21 mouse cellular contexts compared by ENCODE assay signal in genomic region chr8:57592604-57593003, GRCm38 (mm10).
DNase-seq lines count a peak whose midpoint lies in the region; ATAC-seq and TF ChIP-seq lines count a peak whose summit lies in the region.
"Had no signal": no experiment of that assay in that cellular context is flagged by ENCODE, and none has a peak within 500 bp of the region (broad histone marks: within the 10 kb centered on the region; RNA-seq: fewer than 3 reads in every experiment).

No protein-coding gene starts in this region.

- no peak for TF ChIP-seq CTCF in E14TG2a.4 (conservative IDR thresholded peaks at IDR 0.05; ENCODE audit: low read length)
- TF ChIP-seq CTCF in small intestine, adult 2 months (IDR thresholded peaks at IDR 0.05; ENCODE audit: extremely low read depth, insufficient read length, insufficient replicate concordance, low read depth, low read length) = no peak

- peak overlapping the region; percentile 51; the same call in 1 of the 2 replicates for H3K27ac ChIP-seq in small intestine, adult 2 months (ENCODE audit: insufficient read depth, low read depth, low read length)
- H3K27ac ChIP-seq: forebrain, embryonic 13.5 days; hindbrain, embryonic 14.5 days; neural tube, embryonic 13.5 days had no signal

- peak; percentile 39 for DNase-seq in thymus, postnatal 0 days (ENCODE audit: low spot score)
- no peak for DNase-seq in thymus, adult 18-20 months
- peak; percentile 26 for DNase-seq in induced T-regulatory cell, adult 2 months (ENCODE audit: low read depth)
- DNase-seq in urinary bladder, postnatal 4 days (ENCODE audit: low spot score in 2 of 2) = no peak
- DNase-seq: adrenal gland, postnatal 25 days; cerebellum, postnatal 14 days; gastrocnemius, postnatal 25 days; heart, postnatal 14 days; kidney, adult 18-20 months; kidney, postnatal 25 days; layer of hippocampus, adult 9-11 months; lung, embryonic 14.5 days; right cerebral cortex, postnatal 25 days had no signal

- H3K36me3 ChIP-seq in E14TG2a.4 (ENCODE audit: insufficient read depth, low read length) = no peaks in the 10 kb centered on the region
- no peaks in the 10 kb centered on the region for H3K36me3 ChIP-seq in small intestine, adult 2 months (ENCODE audit: control insufficient read depth, insufficient read depth, low read length)
- H3K36me3 ChIP-seq: neural tube, embryonic 13.5 days had no signal

- peaks cover 55% of the 10 kb centered on the region for H3K4me1 ChIP-seq in E14TG2a.4 (replicated peaks; ENCODE audit: low read depth, low read length)
- peaks cover 24% of the 10 kb centered on the region; the same call in 1 of the 2 replicates for H3K4me1 ChIP-seq in small intestine, adult 2 months (ENCODE audit: control insufficient read depth, insufficient read depth, insufficient read length, low read length)
- H3K4me1 ChIP-seq: neural tube, embryonic 13.5 days had no signal

- H3K4me3 ChIP-seq in E14TG2a.4 (replicated peaks; ENCODE audit: low read length) = 0 out of 2 replicates have a peak overlapping the region, but pooled peaks have one; percentile 23
- no peak overlapping the region for H3K4me3 ChIP-seq in small intestine, adult 2 months (ENCODE audit: low read depth, low read length)
- H3K4me3 ChIP-seq: forebrain, embryonic 13.5 days; neural tube, embryonic 13.5 days had no signal

- no peak for TF ChIP-seq POLR2A in small intestine, adult 2 months (IDR thresholded peaks at IDR 0.05; ENCODE audit: low read depth, low read length)

- no peaks in the 10 kb centered on the region for H3K9me3 ChIP-seq in E14TG2a.4 (ENCODE audit: low read length)
- H3K9me3 ChIP-seq: forebrain, embryonic 13.5 days; neural tube, embryonic 13.5 days had no signal

- H3K27me3 ChIP-seq in E14TG2a.4 (ENCODE audit: insufficient read depth, low read length) = no peaks in the 10 kb centered on the region
- H3K27me3 ChIP-seq in small intestine, adult 2 months (ENCODE audit: control insufficient read depth, insufficient read depth, low read length) = no peaks in the 10 kb centered on the region
- H3K27me3 ChIP-seq: forebrain, embryonic 13.5 days; neural tube, embryonic 13.5 days; Patski had no signal

- ATAC-seq in erythroid progenitor cell, adult 5-6 weeks (replicated peaks; ENCODE audit: low FRiP score, poor library complexity, severe bottlenecking) = no peak
- ATAC-seq: activated CD4-positive, CD25-positive, alpha-beta regulatory T cell, adult 4 months; forebrain, embryonic 13.5 days; Patski had no signal

- WGBS in small intestine, adult 2 months = 73% methylated on average over 7 of the region's 7 CpGs

Comparison
In these comparisons a context has a peak if more than half of its experiments do, and no peak if none do; other contexts are left out.
1. DNase-seq: peak in thymus, postnatal 0 days (single experiment) and induced T-regulatory cell, adult 2 months (single experiment); none in thymus, adult 18-20 months (0 of 2) and urinary bladder, postnatal 4 days (0 of 2).